Mouse (Mus musculus) c-Kit-positive CD71-negative TER-119-negative erythroid progenitor cells, embryonic 14.5 days (primary cell): ENCODE data around the gene Nr1h2.

Experiments used
- DNase-seq: peaks from one replicate; pipeline ENCODE4 v3.0.0-alpha.2; 2013; ENCODE audit warnings: low read depth

Gene Nr1h2

DNA sequence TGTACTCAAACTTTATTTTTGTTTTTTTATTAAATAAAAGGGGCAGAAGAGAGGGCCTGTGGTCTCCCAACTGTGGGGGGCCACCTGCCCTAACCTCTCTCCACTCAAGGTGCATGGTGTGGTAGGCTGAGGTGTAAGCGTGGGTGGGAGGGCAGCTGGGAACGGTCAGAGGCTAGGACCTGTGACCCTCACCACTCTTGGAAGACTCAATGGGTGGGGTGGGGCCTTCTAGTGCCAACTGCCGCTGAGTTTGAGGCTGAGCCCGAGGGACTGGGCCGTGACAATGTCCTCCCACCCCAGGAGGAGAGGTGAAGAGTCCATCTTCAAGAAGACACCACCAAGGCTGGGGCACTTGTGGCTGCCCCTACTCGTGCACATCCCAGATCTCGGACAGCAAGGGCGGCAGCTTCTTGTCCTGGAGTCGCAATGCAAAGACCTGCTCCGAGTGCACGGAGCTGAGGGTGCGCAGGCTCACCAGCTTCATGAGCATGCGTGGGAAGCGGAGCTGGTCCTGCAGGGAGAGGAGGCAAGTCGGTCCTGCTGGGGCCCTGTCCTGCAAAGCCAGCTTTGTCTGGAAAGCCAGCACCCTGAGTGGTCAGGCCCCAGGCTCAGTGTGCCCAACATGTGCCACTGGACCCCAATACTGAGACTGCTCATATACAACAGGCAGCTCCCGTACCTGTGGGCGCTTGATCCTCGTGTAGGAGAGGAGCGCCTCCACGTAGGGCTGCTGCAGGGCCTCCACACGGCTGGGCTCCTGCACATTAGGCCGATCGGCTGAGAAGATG lies 3.9 kb downstream of the Nr1h2 start:
- DNase-seq = no peak

DNA sequence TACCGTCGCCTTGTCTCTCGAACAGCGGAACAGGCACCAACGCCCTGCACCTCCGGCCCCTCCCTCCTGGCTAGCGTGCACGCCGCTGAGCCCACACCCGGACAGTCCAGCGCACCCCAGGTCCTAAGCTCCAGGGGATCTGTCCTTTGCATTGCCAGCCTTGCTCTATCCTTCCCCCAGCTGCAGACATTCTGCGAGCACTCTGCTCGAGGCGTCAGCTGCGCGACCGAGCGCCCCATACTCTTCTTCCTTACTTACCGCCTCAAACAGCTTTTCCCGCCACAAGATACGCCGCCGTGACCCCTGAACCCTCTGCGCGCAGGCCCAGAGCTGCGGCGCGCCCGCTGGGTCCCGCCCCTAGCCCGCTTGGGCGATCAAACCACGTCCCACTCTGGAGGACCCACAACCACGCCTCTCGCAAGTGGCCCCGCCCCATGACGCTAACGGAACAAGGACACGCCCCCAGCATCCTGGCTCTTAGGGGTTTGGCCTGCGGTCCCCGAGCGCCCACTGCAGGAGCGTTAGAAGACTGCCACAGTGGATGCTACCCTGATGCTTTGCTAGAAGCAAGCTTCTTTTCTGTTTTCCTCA lies 5.2 kb downstream of the Nr1h2 start, which contains the start of gene Pold1:
TSS of gene Pold1 (minus strand) at position 353 of the 591 bp plus-strand sequence.
- peak; percentile 100 for DNase-seq

DNA sequence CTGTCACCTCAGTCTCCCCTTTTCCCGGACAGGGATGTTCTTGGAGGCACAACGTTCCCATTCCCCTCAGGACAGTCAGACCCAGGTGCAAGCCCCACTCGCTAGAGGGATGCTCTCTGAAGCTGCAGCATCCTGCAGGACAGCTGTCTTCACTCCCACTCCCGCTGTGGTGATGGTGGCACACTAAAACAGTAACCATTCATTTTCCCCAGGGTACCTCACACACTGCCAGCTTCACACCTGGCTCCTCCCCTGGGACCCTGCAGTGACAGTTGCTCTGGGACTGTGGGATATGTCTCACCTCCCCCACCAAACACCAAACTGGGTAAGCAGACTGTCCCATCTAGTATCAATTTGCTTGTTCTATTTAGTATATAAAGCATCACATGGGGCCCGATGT lies 6.0 kb downstream of the Nr1h2 start:
- no peak for DNase-seq

DNA sequence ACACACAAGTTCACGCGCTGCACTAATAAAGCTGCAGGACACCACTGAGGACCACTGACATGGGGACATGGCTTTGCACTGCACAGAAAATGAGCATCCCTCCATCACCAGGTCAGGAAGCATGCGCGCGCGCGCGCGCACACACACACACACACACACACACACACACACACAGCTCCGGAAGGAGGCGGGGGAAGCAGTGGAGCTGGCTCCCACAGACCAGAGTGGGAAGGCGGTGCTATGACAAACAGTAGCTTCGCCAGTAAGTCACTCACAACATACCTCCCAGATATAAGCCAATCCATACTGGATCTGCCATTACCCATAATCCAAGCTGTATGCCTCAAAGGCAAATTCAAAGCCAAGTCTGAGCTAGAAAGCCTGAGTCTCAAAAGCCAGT lies 6.7 kb downstream of the Nr1h2 start:
- no peak for DNase-seq

DNA sequence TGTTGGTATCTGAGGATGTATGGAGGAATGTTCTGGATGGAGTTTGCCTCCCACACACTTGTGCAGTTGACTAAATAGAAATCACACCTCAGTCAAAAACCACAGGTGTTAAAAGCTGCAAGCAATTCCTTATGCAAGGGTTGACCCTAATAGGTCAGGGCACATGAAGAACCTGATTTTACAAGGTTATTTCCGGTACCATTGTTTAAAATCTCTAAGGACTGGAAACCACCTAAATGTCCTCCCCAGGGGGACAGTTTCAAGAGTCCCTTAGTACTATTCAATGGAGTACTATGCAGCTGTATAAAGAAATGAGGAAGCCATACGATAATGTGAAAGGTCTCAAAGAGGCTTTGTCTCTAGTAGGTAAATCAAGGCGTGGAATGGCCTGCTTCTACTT lies 7.5 kb downstream of the Nr1h2 start:
- no peak for DNase-seq

DNA sequence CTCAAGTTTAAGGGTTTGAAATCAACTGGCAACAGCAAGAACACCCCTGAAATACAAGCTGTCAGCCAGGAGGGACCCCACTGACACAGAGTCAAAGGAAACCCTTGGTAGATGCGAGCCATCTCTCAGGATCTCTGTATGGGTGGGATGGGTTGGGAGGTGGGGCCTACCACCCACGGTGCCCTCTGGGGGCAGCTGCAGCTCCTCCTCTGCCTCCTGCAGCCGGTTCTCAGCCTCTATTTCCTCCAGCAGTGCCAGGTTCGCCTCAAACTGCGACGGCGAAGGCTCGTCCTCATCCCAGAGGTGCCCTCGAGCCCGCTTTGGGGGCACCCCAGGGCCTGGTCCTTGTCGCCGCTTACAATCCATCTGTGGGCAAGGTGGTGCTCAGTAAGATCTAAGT lies 10.7 kb downstream of the Nr1h2 start:
- DNase-seq = no peak

DNA sequence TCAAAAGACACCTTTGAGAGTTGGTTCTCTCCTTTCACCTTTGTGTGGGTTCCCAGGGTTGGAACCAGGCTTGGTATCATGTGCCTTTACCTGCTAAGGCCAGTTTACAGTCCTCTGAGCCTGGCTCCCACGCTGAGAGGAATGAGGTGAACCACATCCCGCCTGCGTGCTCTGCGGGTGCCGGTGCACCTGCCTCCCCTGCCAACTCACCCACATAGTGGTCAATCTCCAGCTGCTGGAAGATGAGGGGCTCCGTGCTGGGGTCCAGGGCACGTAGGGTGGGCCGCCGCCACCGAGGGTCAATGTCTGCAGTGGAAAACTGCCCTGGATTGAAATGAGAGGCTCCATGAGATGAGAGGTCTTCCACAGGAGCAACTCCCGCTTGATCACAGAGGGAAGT lies 11.2 kb downstream of the Nr1h2 start:
- DNase-seq = no peak

DNA sequence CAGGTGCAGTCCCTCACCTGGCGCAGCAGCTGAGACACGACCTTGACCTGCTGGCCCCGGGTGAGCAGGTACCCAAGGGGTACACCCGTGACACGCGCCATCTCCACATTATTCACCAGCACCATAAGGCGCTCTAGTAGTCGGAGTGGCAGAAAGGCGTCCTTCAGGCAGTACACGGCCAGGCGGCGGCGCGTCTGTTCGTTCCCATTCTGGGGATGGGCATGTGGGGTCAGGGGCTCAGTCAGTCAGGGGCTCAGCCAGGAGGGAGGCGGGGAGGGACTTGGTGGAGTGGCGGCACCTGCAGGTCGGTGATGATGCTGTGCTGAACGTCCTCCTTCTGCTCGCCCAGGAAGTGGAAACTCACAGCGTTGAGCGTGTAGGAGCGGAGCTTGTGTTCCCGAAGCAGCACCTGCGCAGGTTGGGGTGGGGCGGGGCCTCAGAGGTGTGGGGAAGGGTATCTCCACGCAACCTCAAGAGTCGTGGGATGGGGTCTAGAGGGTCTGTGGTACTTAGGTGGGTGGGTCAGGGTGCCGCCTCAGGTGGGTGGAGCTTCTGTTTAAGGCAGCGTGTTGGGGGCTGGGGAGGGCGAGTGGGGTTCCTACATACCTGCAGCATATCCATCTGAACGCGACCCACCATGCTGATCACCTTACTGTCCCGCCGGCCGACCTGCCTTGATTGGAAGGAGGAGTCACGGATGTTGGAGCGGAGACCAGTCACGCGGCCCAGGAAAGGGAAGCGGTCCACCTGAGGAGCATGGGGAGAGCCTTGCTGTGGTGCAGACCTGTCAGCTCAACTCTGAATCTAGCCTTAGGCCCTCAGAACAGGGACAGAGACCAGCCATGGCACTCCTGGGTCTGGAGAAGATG lies 14.8 kb downstream of the Nr1h2 start:
- no peak for DNase-seq

DNA sequence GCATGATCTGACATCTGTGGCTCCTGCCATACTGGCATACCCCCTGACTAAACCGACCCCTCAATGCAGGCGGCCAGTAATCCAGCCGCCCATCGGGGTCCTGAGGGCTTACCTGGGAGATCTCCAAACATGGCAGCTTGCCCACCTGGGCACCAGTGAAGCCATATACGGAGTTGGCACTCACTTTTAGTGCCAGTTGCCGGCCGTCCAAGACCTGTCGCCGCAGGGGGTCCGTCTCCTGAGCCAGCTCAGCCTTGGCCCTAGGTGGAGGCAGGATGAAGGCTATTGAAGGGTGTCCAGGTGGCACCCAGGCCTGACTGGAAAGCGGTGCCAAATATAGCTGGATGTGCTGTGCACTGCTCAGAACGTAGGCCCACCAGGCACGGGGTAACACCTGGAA lies 16.3 kb downstream of the Nr1h2 start:
- DNase-seq = no peak

DNA sequence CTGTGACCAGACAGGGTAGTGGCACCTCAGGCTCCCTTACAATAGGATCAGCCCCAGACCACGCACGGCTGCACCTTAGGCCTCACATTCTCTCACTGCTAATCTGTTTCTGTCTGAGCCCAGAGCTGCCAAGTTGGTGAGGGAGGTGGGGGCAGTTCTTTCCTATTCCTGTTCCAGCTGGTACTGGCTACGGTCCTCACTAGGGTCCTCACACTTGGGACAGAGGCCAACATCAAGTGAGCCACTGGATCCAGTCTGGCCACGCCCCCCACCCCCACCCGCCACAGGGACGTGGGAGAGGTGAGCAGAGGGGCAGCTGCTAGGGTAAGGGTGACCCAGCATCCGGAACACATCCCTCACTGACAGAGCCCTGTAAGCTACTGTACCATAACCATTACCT lies 16.7 kb downstream of the Nr1h2 start:
- no peak for DNase-seq

DNA sequence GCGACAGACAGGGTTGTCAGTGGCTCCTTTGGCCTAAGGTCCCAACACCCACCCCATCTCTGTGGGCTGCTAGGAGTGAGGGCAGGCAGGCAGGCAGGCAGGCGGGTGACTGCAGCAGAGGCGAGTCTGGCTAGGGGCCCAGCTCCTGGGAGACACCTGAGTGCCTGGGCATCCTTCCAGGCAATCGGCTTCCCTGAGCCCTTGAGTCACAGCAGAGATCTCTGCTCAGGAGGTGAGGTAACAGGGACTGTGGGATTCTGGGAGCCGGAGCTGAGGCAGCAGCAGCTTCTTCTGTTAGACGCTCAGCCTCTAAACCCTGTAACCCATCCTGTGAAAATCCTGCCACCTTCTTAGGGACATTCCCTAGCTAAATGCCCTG lies 17.2 kb downstream of the Nr1h2 start:
- no peak for DNase-seq

DNA sequence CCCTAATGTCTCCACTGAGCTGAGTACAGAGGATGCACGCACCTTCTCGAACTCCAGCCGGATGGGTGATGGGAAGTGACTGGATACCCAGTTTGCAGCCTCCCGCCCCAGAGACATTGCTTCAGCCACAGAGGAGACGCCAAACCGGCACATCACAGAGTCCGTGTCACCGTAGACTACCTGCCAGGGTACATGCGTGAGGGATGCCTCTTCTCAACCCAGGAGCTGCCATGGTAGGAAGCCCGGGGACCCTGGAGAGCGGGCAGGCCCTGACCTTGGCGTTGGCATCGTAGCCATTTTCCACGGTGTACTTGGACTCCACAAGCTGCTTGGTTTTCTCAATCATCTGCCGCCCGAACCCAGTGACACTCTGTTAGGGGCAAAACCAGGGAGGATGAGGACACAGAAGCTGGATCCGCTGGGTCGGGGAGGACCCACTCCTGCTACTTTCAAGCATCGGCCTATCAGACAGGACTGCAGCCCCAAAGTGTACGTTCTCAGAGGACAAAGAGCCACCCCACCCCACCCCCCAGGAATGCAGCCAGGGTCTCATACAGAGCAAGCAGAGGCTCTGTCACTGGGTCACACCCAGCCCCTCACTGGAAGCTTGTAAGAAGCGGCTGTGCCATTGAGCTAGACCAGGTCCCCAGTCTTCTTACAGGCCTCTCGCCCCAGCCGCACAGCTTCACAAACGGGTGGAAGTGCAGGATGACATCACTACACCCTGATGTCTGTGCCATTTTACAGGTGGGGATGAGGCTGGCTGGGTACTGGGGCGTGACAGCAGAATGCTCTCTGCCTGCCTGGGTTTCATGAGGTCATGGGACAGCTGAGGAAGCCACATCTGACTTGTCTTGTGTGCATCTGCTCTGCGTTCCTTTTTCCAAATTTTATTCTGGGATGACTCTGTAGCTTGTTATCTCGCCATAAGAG lies 17.8 kb downstream of the Nr1h2 start:
- no peak for DNase-seq

DNA sequence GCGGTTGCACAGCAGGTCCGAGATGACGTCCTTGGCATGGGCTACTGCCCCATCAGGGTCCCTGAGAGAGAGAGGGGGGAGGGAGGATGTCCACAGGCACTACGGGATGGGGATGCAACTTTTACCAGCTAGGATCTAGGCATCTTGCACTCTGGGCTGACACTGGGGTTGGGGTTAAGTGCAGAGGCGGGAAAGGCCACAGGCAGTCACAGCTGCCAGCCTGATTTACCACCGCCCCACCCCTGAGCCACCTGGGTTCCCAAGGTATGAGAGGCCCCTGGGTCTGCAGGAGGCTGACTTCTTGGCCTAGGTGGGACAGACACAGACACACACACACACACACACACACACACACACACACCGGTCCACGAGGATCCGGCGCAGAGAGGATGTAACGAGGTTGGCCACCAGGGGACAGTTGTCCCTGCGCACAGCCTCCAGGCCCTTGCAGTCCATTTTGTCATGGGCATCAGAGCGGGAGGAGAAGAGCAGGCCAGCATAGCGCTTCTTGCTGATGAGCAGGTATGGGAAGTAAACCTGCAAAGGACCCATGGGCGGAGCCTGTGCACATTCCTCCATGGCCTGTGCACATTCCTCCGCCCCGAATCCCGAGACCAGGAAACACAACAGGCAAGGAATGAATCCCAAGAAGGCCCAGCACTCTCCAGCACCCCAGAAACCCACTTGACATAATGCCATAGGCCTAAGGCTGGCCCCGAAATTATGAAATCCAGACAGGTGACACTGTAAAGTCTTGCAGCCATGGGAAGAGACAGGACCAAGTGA lies 18.9 kb downstream of the Nr1h2 start:
- no peak for DNase-seq

DNA sequence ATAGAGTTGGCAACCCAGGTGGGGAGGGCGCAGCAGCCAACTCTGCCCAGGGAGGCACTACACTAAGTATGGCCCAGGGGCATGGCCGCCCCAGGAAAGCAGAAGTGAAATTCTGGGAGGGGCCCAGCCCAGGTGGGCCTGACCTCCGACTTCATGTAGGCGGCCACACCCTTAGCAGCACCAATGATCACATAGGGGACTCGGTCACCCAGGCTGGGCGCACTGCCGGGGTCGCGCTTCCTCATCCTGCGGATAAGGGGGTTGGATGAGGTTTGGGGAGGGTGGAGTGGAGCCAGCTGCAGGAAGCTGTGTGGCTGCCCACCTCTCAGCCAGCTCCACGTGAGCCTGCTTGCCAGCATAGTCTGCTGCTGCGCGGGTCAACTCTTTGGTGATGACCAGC lies 19.5 kb downstream of the Nr1h2 start:
- no peak for DNase-seq

DNA sequence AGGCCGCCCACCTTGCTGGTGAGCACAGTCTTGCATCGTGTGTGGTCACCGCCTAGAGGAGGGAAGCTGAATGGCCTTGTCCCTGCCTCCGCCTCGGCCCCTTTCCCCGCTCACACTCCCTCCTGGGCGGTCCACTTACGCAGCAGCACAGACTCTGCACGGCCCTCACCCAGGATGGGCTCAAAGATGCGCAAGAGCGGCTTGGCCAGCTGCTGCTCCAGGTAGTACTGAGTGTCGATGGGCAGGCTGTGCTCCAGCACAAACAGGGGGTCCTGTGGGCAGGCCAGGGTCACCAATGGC lies 20.1 kb downstream of the Nr1h2 start:
- no peak for DNase-seq

DNA sequence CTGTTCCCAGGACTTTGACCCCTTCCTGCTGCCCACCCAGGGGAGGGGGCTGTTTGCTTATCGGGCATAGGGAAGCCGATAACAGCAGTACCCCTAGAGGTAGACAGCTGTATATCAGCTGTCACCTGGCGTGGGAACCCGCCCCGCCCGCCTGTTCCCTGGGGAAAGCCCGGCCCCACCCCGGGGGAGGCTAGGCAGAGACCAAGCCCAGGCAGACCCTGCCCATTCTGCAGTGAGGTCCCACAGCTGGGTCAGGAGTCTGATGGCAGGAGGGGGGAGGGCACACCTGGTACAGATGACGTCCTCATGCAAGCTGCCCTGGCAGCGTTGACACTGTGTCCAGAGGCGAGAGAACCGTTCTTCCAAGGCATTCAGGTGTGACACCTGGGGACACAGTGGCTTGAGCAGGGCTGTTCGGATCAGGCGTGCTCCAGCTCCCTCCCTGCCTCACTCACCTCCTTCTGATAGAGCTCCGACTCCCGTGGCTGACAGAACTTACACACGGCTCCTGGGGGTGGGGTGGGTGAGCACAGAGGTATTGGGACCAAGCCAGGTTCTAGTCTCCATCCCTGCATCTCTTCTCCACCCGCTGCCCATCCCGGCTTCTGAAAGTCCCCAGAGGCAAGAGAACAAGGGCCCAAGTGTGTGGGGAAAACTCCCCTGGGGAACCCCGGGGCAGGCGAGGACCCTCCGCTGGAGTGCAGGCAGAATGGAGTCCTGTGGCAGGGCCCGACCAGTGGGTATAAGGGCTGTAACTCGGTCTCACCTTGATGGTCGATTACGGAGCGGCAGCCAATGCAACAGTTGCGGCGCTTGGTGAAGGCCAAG lies 20.6 kb downstream of the Nr1h2 start:
- DNase-seq = no peak

DNA sequence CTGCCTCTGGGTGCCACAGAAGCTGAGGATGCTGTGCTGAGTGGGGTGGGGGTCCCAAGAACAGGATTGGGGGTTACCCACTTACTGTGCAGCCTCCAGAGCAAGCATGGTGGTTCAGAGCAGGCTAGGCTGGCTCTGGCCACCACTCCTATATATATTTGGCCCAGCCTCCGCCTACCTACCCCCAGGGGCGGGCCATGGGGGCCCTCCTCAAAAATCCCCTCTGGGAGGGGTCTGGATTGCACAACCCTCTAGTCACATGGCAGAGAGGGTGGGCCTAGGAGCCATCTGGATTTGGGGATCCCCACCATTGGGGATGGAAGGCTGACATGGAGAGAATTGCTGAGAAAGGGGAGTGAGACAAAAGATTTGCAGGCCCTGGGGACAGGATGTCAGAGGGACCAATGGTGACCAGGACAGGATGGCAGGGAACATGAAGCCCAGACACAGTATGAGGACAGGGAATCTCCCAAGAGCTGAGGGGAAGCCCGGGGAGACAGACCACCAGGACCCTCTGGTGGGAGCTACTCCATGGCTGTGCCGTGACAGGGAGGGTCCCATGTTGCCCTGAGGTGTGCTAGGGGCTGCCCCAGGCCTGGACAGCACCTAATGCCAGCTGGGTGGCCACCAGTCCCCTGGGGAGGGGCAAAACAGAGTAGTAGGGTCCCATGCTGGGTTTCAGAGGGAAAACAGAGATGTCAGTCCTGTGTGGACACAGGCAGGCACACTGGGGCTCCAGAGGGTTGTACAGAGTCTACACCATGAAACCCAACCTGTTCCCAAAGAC lies 21.6 kb downstream of the Nr1h2 start, which contains the start of gene Spib:
TSS of gene Spib (minus strand) at position 126 of the 787 bp plus-strand sequence.
- DNase-seq = no peak

DNA sequence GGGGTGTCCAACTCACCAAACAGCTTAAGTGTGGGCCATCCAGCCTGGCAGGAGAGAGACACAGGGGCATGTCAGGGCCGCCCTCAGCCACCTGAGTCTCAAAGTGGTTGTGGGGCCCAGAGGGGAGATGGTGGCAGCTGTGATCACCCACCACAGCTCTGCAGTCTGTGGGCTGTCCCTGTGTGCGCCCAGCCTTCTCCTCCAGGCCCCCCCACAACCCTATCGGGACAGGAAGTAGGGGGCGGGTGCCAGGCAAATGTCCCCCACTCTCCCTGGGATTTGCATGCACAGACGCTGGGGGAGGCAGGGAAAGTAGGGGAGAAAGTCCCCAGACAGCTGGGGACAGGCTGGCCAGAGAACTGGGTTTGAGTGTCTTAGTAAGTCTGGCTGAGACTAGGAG lies 22.5 kb downstream of the Nr1h2 start:
- no peak for DNase-seq

DNA sequence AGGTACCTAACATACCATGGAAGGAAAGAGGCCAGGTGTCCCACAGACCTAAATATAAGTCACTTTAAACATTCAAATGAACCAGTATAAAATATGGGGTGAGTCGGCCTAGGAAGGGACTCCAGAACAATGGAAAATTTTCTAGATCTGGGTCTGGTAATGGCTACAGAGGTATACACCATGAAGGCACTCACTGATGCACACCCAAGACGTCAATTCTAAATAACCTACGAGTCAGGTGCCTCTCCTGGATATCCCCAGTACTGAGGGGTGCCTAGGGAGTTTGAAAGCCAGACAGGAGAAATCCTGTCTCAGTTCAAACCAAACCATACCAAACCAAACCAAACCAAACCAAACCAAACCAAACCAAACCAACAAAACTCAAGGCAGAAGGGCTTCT lies 23.2 kb downstream of the Nr1h2 start:
- no peak for DNase-seq
